16 mouse cellular contexts compared by ENCODE assay signal in genomic region chr2:106571913-106572312, GRCm38 (mm10).
DNase-seq lines count a peak whose midpoint lies in the region; ATAC-seq and TF ChIP-seq lines count a peak whose summit lies in the region.
"Had no signal": no experiment of that assay in that cellular context is flagged by ENCODE, and none has a peak within 500 bp of the region (broad histone marks: within the 10 kb centered on the region; RNA-seq: fewer than 3 reads in every experiment).

No protein-coding gene starts in this region.

- no peak for TF ChIP-seq CTCF in intestine, postnatal 0 days (IDR thresholded peaks at IDR 0.05; ENCODE audit: low read depth)

- no peak overlapping the region for H3K9ac ChIP-seq in kidney, embryonic 14.5 days (ENCODE audit: low read depth, low read length)
- no peak overlapping the region for H3K9ac ChIP-seq in intestine, postnatal 0 days (ENCODE audit: low read depth, low read length)
- H3K9ac ChIP-seq: heart, embryonic 12.5 days; liver, embryonic 13.5 days; neural tube, embryonic 12.5 days had no signal

- H3K4me2 ChIP-seq in kidney, embryonic 14.5 days (replicated peaks; ENCODE audit: low read depth, low read length), result no peak overlapping the region
- H3K4me2 ChIP-seq in intestine, postnatal 0 days (replicated peaks; ENCODE audit: low read depth), result no peak overlapping the region
- H3K4me2 ChIP-seq: heart, embryonic 12.5 days; liver, embryonic 13.5 days; midbrain, embryonic 11.5 days; neural tube, embryonic 12.5 days had no signal

- H3K36me3 ChIP-seq in kidney, embryonic 14.5 days (ENCODE audit: control insufficient read depth, insufficient read depth, low read length), result no peaks in the 10 kb centered on the region
- no peaks in the 10 kb centered on the region for H3K36me3 ChIP-seq in intestine, postnatal 0 days (ENCODE audit: control insufficient read depth, insufficient read depth)
- H3K36me3 ChIP-seq: heart, embryonic 12.5 days; liver, embryonic 13.5 days; neural tube, embryonic 12.5 days had no signal

- H3K4me1 ChIP-seq in kidney, embryonic 14.5 days (ENCODE audit: control insufficient read depth, insufficient read depth, low read length), result peaks cover 2% of the 10 kb centered on the region; the same call in 1 of the 2 replicates
- H3K4me1 ChIP-seq in intestine, postnatal 0 days (replicated peaks; ENCODE audit: control insufficient read depth, insufficient read depth, low read length), result no peaks in the 10 kb centered on the region
- H3K4me1 ChIP-seq: heart, embryonic 12.5 days; liver, embryonic 13.5 days; neural tube, embryonic 12.5 days had no signal

- DNase-seq in kidney, adult 8-10 months, result peak; percentile 12 to 74
- DNase-seq in adrenal gland, adult 2 months, result peak; percentile 82
- DNase-seq in kidney, adult 9 months, result peak; percentile 77
- peak; percentile 6 for DNase-seq in lung, postnatal 14 days
- no peak for DNase-seq in left cerebral cortex, postnatal 4 days
- DNase-seq: heart, postnatal 4 days; liver, embryonic 13.5 days had no signal

- no peak overlapping the region for H3K4me3 ChIP-seq in kidney, embryonic 14.5 days (ENCODE audit: low read length)
- H3K4me3 ChIP-seq in intestine, postnatal 0 days (ENCODE audit: low read depth, low read length), result no peak overlapping the region
- H3K4me3 ChIP-seq: heart, embryonic 12.5 days; liver, embryonic 13.5 days; neural tube, embryonic 12.5 days had no signal

- ATAC-seq in kidney, embryonic 14.5 days (ENCODE audit: low FRiP score, low TSS enrichment), result no peak
- ATAC-seq in intestine, postnatal 0 days, result no peak
- ATAC-seq: forebrain, embryonic 14.5 days; hindbrain, embryonic 16.5 days had no signal

- WGBS in kidney, embryonic 14.5 days, result 56% methylated on average over 2 of the region's 2 CpGs
- 57% methylated on average over 2 of the region's 2 CpGs for whole genome bisulfite sequencing in intestine, postnatal 0 days

- 0 out of 2 replicates have a peak, but pooled peaks cover 3% of the 10 kb centered on the region for H3K9me3 ChIP-seq in kidney, embryonic 14.5 days (ENCODE audit: control insufficient read depth, low read length)
- no peaks in the 10 kb centered on the region for H3K9me3 ChIP-seq in intestine, postnatal 0 days (ENCODE audit: control insufficient read depth)
- H3K9me3 ChIP-seq: heart, embryonic 12.5 days; liver, embryonic 13.5 days; neural tube, embryonic 12.5 days had no signal

- H3K27me3 ChIP-seq in kidney, embryonic 14.5 days (ENCODE audit: control insufficient read depth, insufficient read depth, low read length), result no peaks in the 10 kb centered on the region
- no peaks in the 10 kb centered on the region for H3K27me3 ChIP-seq in intestine, postnatal 0 days (replicated peaks; ENCODE audit: control insufficient read depth, insufficient read depth, low read length)
- H3K27me3 ChIP-seq: heart, embryonic 12.5 days; liver, embryonic 13.5 days; neural tube, embryonic 12.5 days had no signal

- H3K27ac ChIP-seq in kidney, embryonic 14.5 days (ENCODE audit: low read depth, low read length), result no peak overlapping the region
- H3K27ac ChIP-seq in intestine, postnatal 0 days (ENCODE audit: low read depth, low read length), result no peak overlapping the region
- H3K27ac ChIP-seq: kidney, postnatal 0 days; liver, embryonic 13.5 days; macrophage; neural tube, embryonic 12.5 days had no signal

- intact Hi-C loops in left cerebral cortex, postnatal 4 days (cut with DNase I), result no loop called here
